Mouse (Mus musculus) megakaryocyte, embryonic 14.5 days (primary cell): ENCODE results near the gene Spn. TPM values are rescaled to one million over a fixed set of nuclear protein-coding genes. Genes with fewer than 3 reads are reported as not detected.

Experiments used
- H3K27me3 ChIP-seq: replicated peaks from 2 replicates; pipeline ENCODE3; 2012; ENCODE audit warnings: inconsistent platforms
- H3K36me3 ChIP-seq: replicated peaks from 2 replicates; pipeline ENCODE3; 2012; ENCODE audit warnings: low read length, inconsistent platforms, mixed read lengths
- H3K4me1 ChIP-seq: 2 replicates; pipeline ENCODE4 v1.6.1; 2012; ENCODE audit warnings: inconsistent platforms
- H3K4me3 ChIP-seq: replicated peaks from 2 replicates; pipeline ENCODE3; 2012; ENCODE audit warnings: moderate library complexity, mild to moderate bottlenecking, inconsistent platforms
- H3K9me3 ChIP-seq: 2 replicates; pipeline ENCODE4 v1.6.1; 2012; ENCODE audit warnings: inconsistent platforms
- FLI1 ChIP-seq: IDR thresholded peaks from 2 replicates; pipeline ENCODE4 v1.6.1; 2012; ENCODE audit warnings: low read length, inconsistent platforms, mixed read lengths
- GATA1 ChIP-seq: IDR thresholded peaks from 3 replicates; pipeline ENCODE4 v1.6.1; 2012; ENCODE audit warnings: mixed read lengths, low read length, inconsistent platforms, borderline replicate concordance
- polyA plus RNA-seq: library from polyadenylated mRNA; stranded (reverse); fragments of >175 nt; gene quantifications from 2 replicates; pipeline ENCODE4 v1.2.3, GENCODE M21; 2012; ENCODE audit warnings: low replicate concordance; ENCODE audit not compliant: insufficient read depth

Spn gene
- polyA plus RNA-seq, 1 experiment = 17.4 TPM

GRCm38 (mm10) chr7:127142666-127143065 lies 5.0 kb upstream of the Spn start:
- TF ChIP-seq GATA1 (no peak), FLI1 (no peak)
- Histone ChIP-seq H3K4me3 (no peak overlapping the region), H3K9me3 (no peaks in the 10 kb centered on the region), H3K4me1 (peaks cover 66% of the 10 kb centered on the region), H3K27me3 (no peaks in the 10 kb centered on the region), H3K36me3 (no peaks in the 10 kb centered on the region)

GRCm38 (mm10) chr7:127142214-127142613 lies 4.6 kb upstream of the Spn start:
- no peaks in the 10 kb centered on the region for H3K27me3 ChIP-seq
- no peak overlapping the region for H3K4me3 ChIP-seq
- peaks cover 71% of the 10 kb centered on the region for H3K4me1 ChIP-seq
- no peaks in the 10 kb centered on the region for H3K36me3 ChIP-seq
- no peaks in the 10 kb centered on the region for H3K9me3 ChIP-seq
- TF ChIP-seq GATA1 = no peak
- TF ChIP-seq FLI1 = no peak

- TF ChIP-seq FLI1 = no peak
- TF ChIP-seq GATA1 = no peak
- Histone ChIP-seq H3K4me3 (no peak overlapping the region), H3K9me3 (no peaks in the 10 kb centered on the region), H3K4me1 (peaks cover 75% of the 10 kb centered on the region), H3K27me3 (no peaks in the 10 kb centered on the region), H3K36me3 (peaks cover 10% of the 10 kb centered on the region)
Observed at GRCm38 (mm10) chr7:127140623-127141404, 3.2 kb upstream of the Spn start.

- peaks cover 22% of the 10 kb centered on the region for H3K36me3 ChIP-seq
- H3K4me3 ChIP-seq = no peak overlapping the region
- H3K9me3 ChIP-seq = no peaks in the 10 kb centered on the region
- no peaks in the 10 kb centered on the region for H3K27me3 ChIP-seq
- no peak for TF ChIP-seq FLI1
- no peak for TF ChIP-seq GATA1
- H3K4me1 ChIP-seq = peaks cover 76% of the 10 kb centered on the region
Observed at GRCm38 (mm10) chr7:127139562-127139961, 1.9 kb upstream of the Spn start.

- H3K4me1 ChIP-seq = peaks cover 76% of the 10 kb centered on the region
- peaks cover 26% of the 10 kb centered on the region for H3K36me3 ChIP-seq
- no peak for TF ChIP-seq FLI1
- no peak for TF ChIP-seq GATA1
- no peaks in the 10 kb centered on the region for H3K9me3 ChIP-seq
- H3K4me3 ChIP-seq = no peak overlapping the region
- H3K27me3 ChIP-seq = no peaks in the 10 kb centered on the region
Observed at GRCm38 (mm10) chr7:127139100-127139499, 1.5 kb upstream of the Spn start.

- no peaks in the 10 kb centered on the region for H3K9me3 ChIP-seq
- no peak for TF ChIP-seq FLI1
- TF ChIP-seq GATA1 = no peak
- H3K4me3 ChIP-seq = peak overlapping the region; percentile 91
- H3K4me1 ChIP-seq = peaks cover 70% of the 10 kb centered on the region
- H3K36me3 ChIP-seq = peaks cover 41% of the 10 kb centered on the region
- H3K27me3 ChIP-seq = no peaks in the 10 kb centered on the region
Observed at GRCm38 (mm10) chr7:127136181-127137071, 1.2 kb downstream of the Spn start.

GRCm38 (mm10) chr7:127134821-127135447 lies 2.7 kb downstream of the Spn start:
- TF ChIP-seq FLI1 (no peak), GATA1 (no peak)
- Histone ChIP-seq H3K4me3 (peak overlapping the region; percentile 77), H3K9me3 (no peaks in the 10 kb centered on the region), H3K27me3 (no peaks in the 10 kb centered on the region), H3K4me1 (peaks cover 61% of the 10 kb centered on the region), H3K36me3 (peaks cover 41% of the 10 kb centered on the region)

GRCm38 (mm10) chr7:127133125-127133524 lies 4.5 kb downstream of the Spn start:
- TF ChIP-seq FLI1 (no peak), GATA1 (no peak)
- H3K4me3 ChIP-seq = no peak overlapping the region
- H3K36me3 ChIP-seq = peaks cover 41% of the 10 kb centered on the region
- H3K9me3 ChIP-seq = no peaks in the 10 kb centered on the region
- peaks cover 64% of the 10 kb centered on the region for H3K4me1 ChIP-seq
- H3K27me3 ChIP-seq = no peaks in the 10 kb centered on the region

GRCm38 (mm10) chr7:127129638-127130037 lies 8.0 kb downstream of the Spn start:
- TF ChIP-seq FLI1 (no peak), GATA1 (no peak)
- H3K27me3 ChIP-seq = no peaks in the 10 kb centered on the region
- peaks cover 2% of the 10 kb centered on the region for H3K9me3 ChIP-seq
- no peak overlapping the region for H3K4me3 ChIP-seq
- H3K36me3 ChIP-seq = peaks cover 22% of the 10 kb centered on the region
- peaks cover 33% of the 10 kb centered on the region for H3K4me1 ChIP-seq

GRCm38 (mm10) chr7:127121911-127122270 lies 15.7 kb downstream of the Spn start, which contains the start of gene Qprt:
Qprt (minus strand) TSS chr7:127122226.
- peaks cover 7% of the 10 kb centered on the region for H3K36me3 ChIP-seq
- TF ChIP-seq FLI1 (no peak), GATA1 (no peak)
- H3K9me3 ChIP-seq = peaks cover 16% of the 10 kb centered on the region
- H3K27me3 ChIP-seq = no peaks in the 10 kb centered on the region
- peaks cover 40% of the 10 kb centered on the region for H3K4me1 ChIP-seq
- H3K4me3 ChIP-seq = no peak within 1 kb of the TSS
